Mouse (Mus musculus): ENCODE results near the gene Hebp1.

DNA sequence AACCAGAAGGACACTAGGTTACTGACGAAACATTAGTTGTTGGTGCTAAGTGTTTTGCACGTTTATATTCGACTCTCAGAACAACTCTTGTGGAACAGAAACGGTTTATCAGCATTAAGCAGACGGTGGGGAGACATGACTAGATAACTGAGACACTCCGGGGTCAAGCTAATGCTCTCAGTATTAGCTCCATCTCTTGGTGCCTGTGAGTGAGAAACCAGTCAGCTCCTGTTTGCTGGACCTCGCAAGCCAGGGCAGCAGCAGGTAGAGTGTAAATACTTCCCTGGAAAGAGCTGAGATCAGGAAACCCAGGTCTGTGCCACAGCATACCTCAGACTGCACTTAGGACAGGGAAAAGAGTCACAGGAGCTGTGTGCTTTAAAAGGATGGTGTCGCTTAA is 1.1 kb downstream of the Hebp1 start:
- TF ChIP-seq POLR2A (IDR thresholded peaks at IDR 0.05; ENCODE audit: borderline replicate concordance, extremely low read depth, low read depth, low read length): no peak
- no peak for TF ChIP-seq CTCF (IDR thresholded peaks at IDR 0.05; ENCODE audit: insufficient read depth, low read length)
